Mouse (Mus musculus) forebrain, embryonic 10.5 days (tissue): ENCODE results near the gene Brd9. TPM values are rescaled to one million over a fixed set of nuclear protein-coding genes. Genes with fewer than 3 reads are reported as not detected.

Experiments
- DNase-seq: peaks from one replicate; pipeline ENCODE4 v3.0.0-alpha.2; 2017; ENCODE audit warnings: low spot score; ENCODE audit errors: extremely low spot score
- H3K27ac ChIP-seq: fragments of 300-500 bp; sonication (generic); 2 replicates; pipeline ENCODE4 v1.5.1; 2016; ENCODE audit warnings: mild to moderate bottlenecking
- H3K27me3 ChIP-seq: fragments of 300-500 bp; sonication (generic); 2 replicates; pipeline ENCODE4 v1.6.1; 2016; ENCODE audit warnings: mild to moderate bottlenecking; ENCODE audit not compliant: poor library complexity, severe bottlenecking
- H3K36me3 ChIP-seq: fragments of 300-500 bp; sonication (generic); replicated peaks from 2 replicates; pipeline ENCODE4 v1.6.1; 2016; ENCODE audit warnings: mild to moderate bottlenecking, moderate library complexity
- H3K4me1 ChIP-seq: fragments of 300-500 bp; sonication (generic); 2 replicates; pipeline ENCODE4 v1.6.1; 2016
- H3K4me3 ChIP-seq: fragments of 300-500 bp; sonication (generic); 2 replicates; pipeline ENCODE4 v1.5.1; 2016; ENCODE audit warnings: mild to moderate bottlenecking, moderate library complexity
- H3K9me3 ChIP-seq: fragments of 300-500 bp; sonication (generic); 2 replicates; pipeline ENCODE4 v1.6.1; 2016; ENCODE audit warnings: mild to moderate bottlenecking, moderate library complexity
- WGBS: fragments of 180-500 bp; shearing (Covaris S2); methylation state at CpG from one replicate; pipeline ENCODE4 v1.1.7; 2016; 5-methylcytosine and 5-hydroxymethylcytosine counted together
- polyA plus RNA-seq: library from polyadenylated mRNA; unstranded; fragments of >200 nt; fragmentation: Nextera tagmentation; extraction: Ambion mirVana; gene quantifications from 2 replicates; pipeline ENCODE4 v1.2.1, GENCODE M21; 2016

Brd9 gene
- 52.6 and 53.6 TPM in 2 replicates for polyA plus RNA-seq

DNA sequence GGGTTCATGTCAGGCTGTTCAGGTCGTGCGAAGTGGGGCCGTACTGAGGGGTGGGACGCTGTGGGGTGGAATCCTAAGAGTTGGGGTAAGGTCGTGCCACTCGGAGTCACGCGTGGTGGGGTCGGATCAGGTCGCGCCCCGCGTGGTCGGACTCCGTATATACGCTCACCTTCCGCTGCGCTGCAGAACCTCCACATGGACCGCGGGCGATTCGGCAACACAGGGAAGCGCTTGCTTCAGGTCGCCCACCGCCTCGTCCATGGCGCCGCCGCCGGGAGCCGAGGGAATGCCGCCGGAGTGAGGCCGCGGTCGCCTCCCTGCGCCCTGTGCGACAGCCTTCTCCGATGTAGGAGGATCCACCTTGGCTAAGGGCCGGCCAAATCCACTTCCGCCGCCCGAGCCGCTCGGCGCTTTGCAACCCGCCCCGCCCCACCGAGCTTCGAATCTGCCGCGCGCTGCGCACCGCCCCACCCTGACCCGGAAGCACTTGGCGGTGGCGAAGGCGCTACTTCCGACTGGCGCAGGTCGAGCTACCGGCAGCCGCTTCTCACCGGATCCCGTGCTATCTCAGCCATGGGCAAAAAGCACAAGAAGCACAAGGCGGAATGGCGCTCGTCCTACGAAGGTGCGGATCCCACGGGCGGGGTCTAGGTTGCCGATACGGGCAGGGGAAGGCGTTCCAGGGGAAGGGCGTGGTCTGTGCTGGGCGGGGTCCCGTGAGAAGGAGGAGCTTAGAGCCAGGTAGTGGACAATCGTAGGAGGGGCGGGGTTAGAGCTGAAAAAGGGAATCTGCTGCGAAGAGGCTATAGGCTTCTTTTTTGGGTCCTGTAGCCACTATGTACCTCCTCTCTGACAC, at the start of gene Brd9, which contains the start of gene Trip13:
TSS of gene Brd9 (plus strand) at position 491 of the 856 bp plus-strand sequence.
TSS of gene Trip13 (minus strand) at position 464 of the 856 bp plus-strand sequence.
- H3K36me3 ChIP-seq = peaks cover 63% of the 10 kb centered on the region
- under 1% methylated on average over 82 of the region's 82 CpGs for WGBS

DNA sequence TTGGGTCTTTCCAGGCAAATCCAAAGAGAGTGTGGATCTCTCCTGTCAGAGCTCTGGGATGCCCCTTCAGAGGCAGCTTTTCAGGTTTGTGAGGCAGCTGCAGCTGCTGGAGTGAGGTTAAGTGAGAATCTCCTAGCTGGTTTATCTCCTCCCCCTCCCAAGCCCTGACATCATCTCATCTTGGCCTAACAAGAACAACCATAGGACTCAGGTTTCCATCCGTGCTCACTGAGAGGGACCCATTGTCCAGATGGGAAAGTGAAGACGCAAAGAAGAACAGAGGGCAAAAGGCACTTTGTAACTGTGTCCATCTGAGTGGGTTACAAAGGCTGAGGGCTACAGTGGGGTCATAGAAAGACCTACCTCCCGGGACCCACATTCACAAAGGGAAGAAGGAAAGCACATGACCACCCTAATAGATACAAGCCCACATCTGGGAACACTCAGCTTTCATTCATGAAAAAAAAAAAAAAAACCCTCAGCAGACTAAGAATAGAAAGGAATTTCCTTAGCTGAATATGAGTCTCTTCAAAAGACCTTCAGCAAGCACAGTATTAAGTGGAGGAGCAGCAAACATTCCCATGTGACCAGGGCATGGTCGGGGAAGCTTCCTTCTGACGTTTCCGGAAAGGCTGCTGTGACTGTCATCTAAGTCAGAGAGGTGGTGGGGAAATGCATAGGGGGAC, 45.0 kb upstream of the Brd9 start:
- H3K27ac ChIP-seq = peak overlapping the region; percentile 60; the same call in 1 of the 2 replicates
- no peaks in the 10 kb centered on the region for H3K9me3 ChIP-seq
- peaks cover 13% of the 10 kb centered on the region for H3K4me1 ChIP-seq
- no peak overlapping the region for H3K4me3 ChIP-seq
- WGBS = 55% methylated on average over 6 of the region's 6 CpGs
- DNase-seq = no peak
- H3K27me3 ChIP-seq = no peaks in the 10 kb centered on the region
- H3K36me3 ChIP-seq = no peaks in the 10 kb centered on the region

More for the DNA sequence above, at the start of gene Brd9, which contains the start of gene Trip13:
- Histone ChIP-seq H3K4me3 (peak within 1 kb of the TSS; percentile 89), H3K9me3 (no peaks in the 10 kb centered on the region), H3K27me3 (no peaks in the 10 kb centered on the region), H3K27ac (peak within 1 kb of the TSS; percentile 96), H3K4me1 (peaks cover 19% of the 10 kb centered on the region)
- peak; percentile 94 for DNase-seq

DNA sequence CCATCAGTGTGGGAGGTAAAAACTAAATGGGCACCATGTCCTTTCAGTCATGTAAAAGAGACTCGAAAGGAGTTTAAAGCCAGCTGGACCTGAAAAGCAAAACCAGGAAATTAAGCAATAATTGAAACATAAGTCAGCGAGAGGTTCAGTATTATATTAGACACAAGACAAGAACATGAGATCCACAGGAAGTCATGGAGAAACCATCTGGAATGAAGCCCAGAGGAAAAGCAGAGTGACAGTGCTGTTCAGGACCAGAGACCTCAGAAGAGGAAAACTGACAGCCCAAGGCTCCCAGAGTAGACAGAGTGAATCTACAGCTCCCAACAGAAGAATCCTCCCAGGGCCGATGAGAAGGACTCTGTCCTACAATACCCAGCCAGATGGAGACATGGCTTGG, 40.0 kb upstream of the Brd9 start:
- Histone ChIP-seq H3K36me3 (no peaks in the 10 kb centered on the region), H3K4me1 (peaks cover 8% of the 10 kb centered on the region), H3K9me3 (no peaks in the 10 kb centered on the region), H3K27me3 (no peaks in the 10 kb centered on the region), H3K27ac (no peak overlapping the region), H3K4me3 (no peak overlapping the region)
- DNase-seq = no peak
- 87% methylated on average over 3 of the region's 3 CpGs for WGBS

DNA sequence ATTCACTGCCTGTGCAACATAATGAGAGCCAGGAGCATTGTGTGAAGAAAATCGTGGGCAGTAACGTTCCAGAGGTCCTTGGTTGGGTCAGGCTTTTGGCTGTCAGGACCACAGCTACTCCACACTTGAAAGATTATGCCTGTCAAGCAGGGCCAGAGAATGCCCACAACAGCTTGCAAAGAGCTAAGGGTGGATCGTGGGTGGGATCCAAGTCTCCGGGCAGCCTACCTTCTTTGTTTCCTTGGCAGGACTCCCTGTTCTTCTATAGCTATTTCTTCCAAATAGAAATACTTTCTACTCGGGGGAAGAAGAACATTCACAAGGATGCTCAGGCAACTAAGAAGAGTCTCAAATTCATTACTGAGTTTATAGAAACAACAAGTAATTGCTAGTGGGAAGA, 30.5 kb upstream of the Brd9 start:
- Histone ChIP-seq H3K36me3 (peaks cover 22% of the 10 kb centered on the region), H3K4me3 (no peak overlapping the region), H3K4me1 (no peaks in the 10 kb centered on the region), H3K9me3 (no peaks in the 10 kb centered on the region), H3K27me3 (no peaks in the 10 kb centered on the region), H3K27ac (no peak overlapping the region)
- WGBS = 89% methylated on average over 5 of the region's 5 CpGs
- no peak for DNase-seq

DNA sequence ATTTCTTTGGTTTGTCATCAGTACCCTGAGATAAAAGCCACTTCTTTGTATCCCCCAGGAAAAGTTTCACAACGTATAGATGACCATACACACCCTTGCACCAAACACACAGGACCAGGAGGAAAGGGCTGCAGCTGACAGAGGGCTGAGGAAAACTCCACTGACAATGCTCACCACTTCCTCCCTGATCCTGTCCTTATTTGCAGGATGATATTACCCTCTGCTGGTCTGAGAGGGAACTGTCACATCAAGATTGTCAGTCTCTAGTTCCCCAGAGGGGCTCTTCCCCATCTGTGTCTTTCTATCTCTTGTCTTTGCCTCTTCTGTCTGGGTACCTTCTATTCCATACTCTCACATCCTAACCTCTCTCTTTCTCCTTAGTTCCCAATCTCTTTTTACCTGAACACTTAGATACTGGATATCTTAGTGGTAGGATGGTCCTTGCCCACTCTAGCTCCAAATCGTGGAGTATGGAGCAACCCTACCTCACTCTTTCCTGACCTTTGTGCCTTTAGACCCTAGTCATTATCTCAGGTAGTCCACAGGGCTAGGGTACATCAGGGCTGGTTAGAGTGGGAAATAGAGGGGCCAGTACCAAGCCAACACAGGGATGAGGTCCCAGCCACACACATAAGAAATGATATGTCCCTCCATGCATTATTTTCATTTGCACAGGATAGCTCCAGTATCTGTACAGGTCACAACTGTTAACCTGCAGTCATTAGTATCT, 29.8 kb upstream of the Brd9 start:
- Histone ChIP-seq H3K36me3 (peaks cover 28% of the 10 kb centered on the region), H3K4me1 (no peaks in the 10 kb centered on the region), H3K27ac (no peak overlapping the region), H3K4me3 (no peak overlapping the region), H3K27me3 (no peaks in the 10 kb centered on the region), H3K9me3 (no peaks in the 10 kb centered on the region)
- no peak for DNase-seq
- 80% methylated on average over 2 of the region's 2 CpGs for WGBS

DNA sequence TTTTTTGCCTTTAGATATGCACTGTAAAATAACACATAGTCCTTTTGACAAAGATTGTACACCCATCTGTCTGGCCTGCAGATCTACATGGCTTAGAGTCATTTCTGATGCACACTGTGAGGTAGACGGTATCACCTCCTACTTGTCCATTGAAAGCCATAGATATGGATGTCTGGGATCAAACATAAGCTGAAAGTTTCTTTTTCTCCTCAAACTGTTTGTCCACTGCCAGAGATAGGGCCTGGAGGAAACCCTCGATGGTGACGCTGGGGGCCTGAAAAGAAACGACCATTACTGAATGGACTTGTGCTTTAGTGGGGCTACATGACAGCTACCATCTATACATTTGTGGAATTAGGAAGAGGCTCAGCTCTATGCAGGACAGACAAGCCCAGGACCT, 24.5 kb upstream of the Brd9 start:
- no peaks in the 10 kb centered on the region for H3K4me1 ChIP-seq
- no peak overlapping the region for H3K4me3 ChIP-seq
- peaks cover 75% of the 10 kb centered on the region for H3K36me3 ChIP-seq
- no peaks in the 10 kb centered on the region for H3K9me3 ChIP-seq
- no peaks in the 10 kb centered on the region for H3K27me3 ChIP-seq
- DNase-seq = no peak
- H3K27ac ChIP-seq = no peak overlapping the region
- WGBS = 93% methylated on average over 4 of the region's 4 CpGs

DNA sequence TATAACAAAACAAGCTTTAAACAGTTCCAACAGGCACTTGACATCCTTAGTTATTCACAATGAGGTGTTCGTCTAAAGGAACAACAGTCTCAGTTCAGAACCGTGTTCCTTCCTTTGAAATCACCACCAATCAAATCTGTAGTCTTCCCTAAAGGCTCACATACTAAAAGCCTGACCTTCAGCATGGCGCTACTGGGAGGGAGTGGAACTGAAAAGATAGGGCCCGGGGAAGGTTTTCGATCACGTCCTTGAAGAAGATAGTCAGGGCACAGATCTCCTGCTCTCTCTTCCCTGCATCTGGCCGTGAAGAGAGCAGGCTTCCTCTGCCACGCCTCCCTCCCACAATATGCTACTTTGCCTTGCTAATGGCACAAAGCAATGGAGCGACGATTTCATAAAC, 5.4 kb upstream of the Brd9 start:
- H3K9me3 ChIP-seq = no peaks in the 10 kb centered on the region
- WGBS = 94% methylated on average over 10 of the region's 10 CpGs
- peaks cover 86% of the 10 kb centered on the region for H3K36me3 ChIP-seq
- peaks cover 8% of the 10 kb centered on the region for H3K4me1 ChIP-seq
- no peaks in the 10 kb centered on the region for H3K27me3 ChIP-seq
- H3K27ac ChIP-seq = no peak overlapping the region
- no peak overlapping the region for H3K4me3 ChIP-seq
- no peak for DNase-seq

DNA sequence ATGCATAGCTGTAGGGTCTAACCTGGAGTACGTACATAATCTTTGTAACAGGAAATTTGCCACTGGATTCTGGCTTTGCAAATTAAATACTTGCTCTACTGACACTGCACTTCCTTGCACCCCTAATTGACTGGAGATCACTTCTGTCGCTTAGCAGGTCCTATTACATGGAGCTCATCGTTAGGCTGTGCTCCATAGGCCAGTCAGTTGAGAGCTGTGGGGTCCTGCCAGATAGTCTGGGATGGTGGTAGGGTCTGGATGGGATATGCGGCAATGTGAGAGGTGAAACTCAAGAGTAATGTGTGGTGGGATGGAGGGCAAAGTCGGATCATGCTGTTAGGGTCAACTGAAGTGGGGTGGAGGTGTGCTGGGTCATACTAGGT, 682 bp upstream of the Brd9 start:
- no peak for DNase-seq
- peaks cover 63% of the 10 kb centered on the region for H3K36me3 ChIP-seq
- no peaks in the 10 kb centered on the region for H3K9me3 ChIP-seq
- H3K27ac ChIP-seq = peak overlapping the region; percentile 96
- peaks cover 19% of the 10 kb centered on the region for H3K4me1 ChIP-seq
- H3K27me3 ChIP-seq = no peaks in the 10 kb centered on the region
- 17% methylated on average over 5 of the region's 5 CpGs for WGBS
- H3K4me3 ChIP-seq = peak overlapping the region; percentile 89

DNA sequence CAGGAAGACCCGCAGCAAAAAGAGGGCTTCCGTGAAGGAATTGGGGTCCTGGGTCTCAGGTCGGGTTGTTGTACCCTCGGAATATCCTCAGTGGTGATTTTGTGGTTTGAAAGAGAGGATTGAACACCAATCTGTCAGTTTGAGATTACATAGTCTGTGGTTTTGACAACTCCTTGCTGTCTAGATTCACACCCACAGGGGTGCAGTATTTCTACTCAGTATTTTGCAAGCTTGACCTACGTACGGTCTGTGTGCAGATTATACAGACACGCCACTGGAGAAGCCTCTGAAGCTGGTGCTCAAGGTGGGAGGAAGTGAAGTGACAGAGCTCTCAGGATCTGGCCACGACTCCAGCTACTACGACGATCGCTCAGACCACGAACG, 558 bp downstream of the Brd9 start:
- Histone ChIP-seq H3K9me3 (no peaks in the 10 kb centered on the region), H3K4me3 (peak overlapping the region; percentile 89), H3K27ac (peak overlapping the region; percentile 96), H3K36me3 (peaks cover 63% of the 10 kb centered on the region), H3K4me1 (peaks cover 19% of the 10 kb centered on the region), H3K27me3 (no peaks in the 10 kb centered on the region)
- WGBS = 50% methylated on average over 13 of the region's 13 CpGs
- DNase-seq = no peak

DNA sequence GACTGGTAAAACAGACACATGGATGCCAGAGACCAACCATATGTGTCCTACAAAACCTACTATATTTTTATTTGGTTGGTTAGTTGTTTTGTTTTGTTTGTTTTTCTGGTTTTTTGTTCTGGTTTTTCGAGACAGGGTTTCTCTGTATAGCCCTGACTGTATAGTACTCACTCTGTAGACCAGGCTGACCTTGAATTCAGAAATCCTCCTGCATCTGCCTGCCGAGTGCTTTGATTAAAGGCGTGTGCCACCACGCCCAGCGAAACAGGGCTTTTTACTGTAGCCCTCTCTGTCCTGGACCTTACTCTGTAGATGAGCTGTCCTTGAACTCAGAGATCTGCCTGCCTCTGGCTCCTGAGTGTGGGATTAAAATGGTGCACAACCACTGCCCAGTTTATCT, 1.5 kb downstream of the Brd9 start:
- no peaks in the 10 kb centered on the region for H3K9me3 ChIP-seq
- H3K4me1 ChIP-seq = peaks cover 19% of the 10 kb centered on the region
- no peaks in the 10 kb centered on the region for H3K27me3 ChIP-seq
- 95% methylated on average over 5 of the region's 5 CpGs for WGBS
- peaks cover 63% of the 10 kb centered on the region for H3K36me3 ChIP-seq
- H3K27ac ChIP-seq = no peak overlapping the region
- H3K4me3 ChIP-seq = no peak overlapping the region
- DNase-seq = no peak

DNA sequence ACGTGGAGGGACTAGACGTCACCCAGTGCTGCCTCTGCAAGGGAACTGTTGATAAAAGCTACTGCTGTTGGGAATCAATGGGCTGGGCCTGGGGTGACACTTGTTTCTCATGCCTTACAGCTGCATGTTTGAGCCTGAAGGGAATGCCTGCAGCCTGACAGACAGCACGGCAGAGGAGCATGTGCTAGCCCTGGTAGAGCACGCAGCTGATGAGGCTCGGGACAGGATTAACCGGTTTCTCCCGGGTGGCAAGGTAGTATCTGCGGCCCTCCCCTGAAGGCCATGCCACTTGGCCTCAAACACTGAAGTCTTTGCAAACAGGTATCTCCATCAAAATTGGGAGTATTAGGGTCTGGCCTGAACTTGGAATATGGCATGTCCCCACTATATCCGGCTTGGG, 7.0 kb downstream of the Brd9 start:
- Histone ChIP-seq H3K27ac (no peak overlapping the region), H3K4me1 (no peaks in the 10 kb centered on the region), H3K9me3 (no peaks in the 10 kb centered on the region), H3K27me3 (no peaks in the 10 kb centered on the region), H3K36me3 (peaks cover 92% of the 10 kb centered on the region), H3K4me3 (no peak overlapping the region)
- DNase-seq = no peak
- 95% methylated on average over 9 of the region's 9 CpGs for WGBS

DNA sequence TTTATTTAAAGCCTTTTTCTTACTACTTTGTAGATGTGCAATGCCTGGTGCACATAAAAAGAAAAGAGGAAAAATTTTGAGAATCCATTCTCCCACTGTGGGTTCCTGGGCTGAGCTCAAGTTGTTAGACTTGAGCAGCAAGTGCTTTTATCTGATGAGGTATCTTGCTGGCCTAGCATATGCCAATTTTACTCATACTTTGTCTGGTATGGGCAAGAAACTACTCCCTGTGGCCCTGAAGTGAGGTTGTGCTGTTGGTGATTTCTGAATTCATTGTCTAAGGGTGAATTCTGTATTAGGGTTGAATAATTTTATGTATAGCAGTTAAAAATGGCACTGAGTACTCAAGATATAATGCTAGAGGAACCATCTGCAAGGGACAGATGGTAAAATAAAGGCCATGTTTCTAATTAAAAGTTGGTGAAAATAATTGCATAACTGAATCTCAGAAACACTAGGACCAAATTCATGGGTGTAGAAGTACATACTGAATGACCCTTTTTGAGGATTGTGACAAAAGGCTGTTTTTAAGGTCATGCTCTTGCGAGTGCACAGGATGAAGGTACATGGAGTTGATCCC, 16.0 kb downstream of the Brd9 start:
- no peaks in the 10 kb centered on the region for H3K27me3 ChIP-seq
- H3K36me3 ChIP-seq = peaks cover 95% of the 10 kb centered on the region
- DNase-seq = no peak
- 89% methylated on average over 1 of the region's 1 CpGs for WGBS
- no peaks in the 10 kb centered on the region for H3K4me1 ChIP-seq
- no peaks in the 10 kb centered on the region for H3K9me3 ChIP-seq
- no peak overlapping the region for H3K27ac ChIP-seq
- no peak overlapping the region for H3K4me3 ChIP-seq
